Mouse (Mus musculus) cerebellum, adult 2 months (tissue): ENCODE data around the gene Mkln1.

ENCODE experiments used
- CTCF ChIP-seq: fragments of 200-500 bp; IDR thresholded peaks from 2 replicates; pipeline ENCODE4 v1.5.1; 2011; ENCODE audit warnings: low read depth, mild to moderate bottlenecking, control low read depth, low read length, moderate library complexity, borderline replicate concordance; ENCODE audit not compliant: insufficient read depth
- POLR2A ChIP-seq: fragments of 200-500 bp; IDR thresholded peaks from 2 replicates; pipeline ENCODE4 v1.6.1; 2011; ENCODE audit warnings: low read length, control low read depth, borderline replicate concordance; ENCODE audit not compliant: insufficient read depth

DNA sequence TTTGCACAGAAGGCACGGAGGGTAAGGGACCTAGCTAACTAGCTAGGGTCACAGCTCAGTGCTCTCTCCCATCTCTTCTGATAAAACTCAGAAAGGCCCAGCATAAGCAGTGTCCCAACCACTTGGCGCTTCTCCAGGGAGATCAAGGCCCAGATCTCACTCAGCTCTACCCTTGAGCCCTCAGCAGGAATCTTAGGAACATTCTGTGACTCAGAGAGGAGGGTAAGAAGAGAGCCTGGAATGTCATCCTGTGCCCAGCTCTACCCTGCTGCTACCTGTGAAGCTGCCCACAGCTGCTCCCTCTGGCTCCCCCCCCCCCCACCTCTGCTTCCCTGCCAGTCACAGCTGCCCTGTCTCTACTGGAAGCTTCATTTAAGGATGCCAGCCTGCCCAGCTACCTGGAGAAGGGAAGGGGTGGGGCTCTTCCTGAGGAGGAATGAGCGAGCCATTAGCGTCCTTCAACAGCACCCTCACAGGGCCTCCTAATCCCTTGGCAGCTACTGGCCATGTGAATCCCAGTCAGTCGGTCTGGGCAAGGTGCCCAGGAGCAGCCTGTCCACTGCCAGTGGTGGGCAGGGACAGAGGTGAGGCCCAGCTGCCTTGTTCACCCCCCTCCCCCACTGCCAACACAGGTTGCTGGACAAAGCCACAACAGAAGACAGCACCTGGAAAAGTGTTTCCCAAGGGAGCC, 151.0 kb downstream of the Mkln1 start:
- no peak for TF ChIP-seq CTCF
- no peak for TF ChIP-seq POLR2A
